ENCODE assay signal across 31 mouse cellular contexts in the genomic region with DNA sequence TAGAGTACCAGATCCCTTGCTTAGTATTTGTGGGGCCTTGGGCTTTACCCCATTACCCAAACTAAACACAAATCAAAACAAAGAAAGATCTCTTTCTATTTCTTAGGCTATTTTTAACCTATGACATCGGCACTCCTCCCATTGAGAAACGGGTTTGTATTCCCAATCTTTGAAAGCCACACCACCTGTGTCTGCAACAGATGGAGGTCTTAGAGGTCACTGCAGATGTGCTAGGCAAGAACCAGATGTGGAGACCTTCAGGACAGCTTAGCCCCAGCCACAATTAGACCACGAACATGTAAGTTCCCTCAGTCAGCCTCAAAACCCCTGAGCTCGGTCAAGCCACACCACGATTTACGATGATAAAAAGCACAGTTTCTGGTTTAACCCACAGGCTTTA. TPM values are rescaled to one million over a fixed set of nuclear protein-coding genes. Genes with fewer than 3 reads are reported as not detected.
DNase-seq lines count a peak whose midpoint lies in the region; ATAC-seq and TF ChIP-seq lines count a peak whose summit lies in the region.
"Had no signal": no experiment of that assay in that cellular context is flagged by ENCODE, and none has a peak within 500 bp of the region (broad histone marks: within the 10 kb centered on the region; RNA-seq: fewer than 3 reads in every experiment).

No protein-coding gene starts in this region.

- no peak overlapping the region for H3K4me3 ChIP-seq in heart, embryonic 11.5 days (ENCODE audit: low read depth, low read length)
- H3K4me3 ChIP-seq in heart, embryonic 16.5 days (ENCODE audit: low read length) = no peak overlapping the region
- no peak overlapping the region for H3K4me3 ChIP-seq in CH12.LX (replicated peaks in 1 of 3; ENCODE audit: low read depth in 2 of 3, low read length in 2 of 3, poor library complexity in 1 of 3)
- H3K4me3 ChIP-seq: embryonic facial prominence, embryonic 12.5 days; layer of hippocampus, adult 2 months; left cerebral cortex, adult 2 months; limb, embryonic 13.5 days; lung, embryonic 15.5 days; neural tube, embryonic 12.5 days had no signal

- no peak for TF ChIP-seq RAD21 in CH12.LX (IDR thresholded peaks at IDR 0.05; ENCODE audit: low read depth, low read length)

- in situ Hi-C loops in CH12.LX (cut with MboI; ENCODE audit: low pct_ligation_motif_present, low pct_unique_long_range_greater_than_20kb, low sequenced_read_pairs) = loop anchor here (10.0 kb wide), 1 partner anchor 178 kb away; no protein-coding TSS in a partner anchor

- no peak for DNase-seq in heart, postnatal 36 days
- DNase-seq in heart, postnatal 25 days (ENCODE audit: low spot score) = no peak
- DNase-seq in CH12.LX (ENCODE audit: extremely low read depth) = no peak
- no peak for DNase-seq in spleen, postnatal 36 days (ENCODE audit: low spot score in 2 of 2)
- DNase-seq: adrenal gland, postnatal 14 days; B cell, adult 2 months; cerebellum, adult 11 months; cerebellum, adult 9-10 months; cerebellum, postnatal 36 days; embryo, embryonic 11 days; kidney, adult 2 months; kidney, postnatal 36 days; right cerebral cortex, adult 18-20 months; spleen, adult 18-20 months; thymus, adult 18-20 months had no signal

- dilution Hi-C loops in CH12.LX (cut with MboI; ENCODE audit: extremely low pct_ligation_motif_present, extremely low pct_unique_long_range_greater_than_20kb, low sequenced_read_pairs) = no loop called here

- no peaks in the 10 kb centered on the region for H3K79me2 ChIP-seq in CH12.LX (replicated peaks; ENCODE audit: control insufficient read depth, extremely low read depth, insufficient read depth, poor library complexity, severe bottlenecking)

- H3K4me1 ChIP-seq in heart, embryonic 11.5 days (ENCODE audit: control insufficient read depth, insufficient read depth, low read length) = peaks cover 19% of the 10 kb centered on the region
- H3K4me1 ChIP-seq in heart, embryonic 16.5 days (ENCODE audit: control insufficient read depth, insufficient read depth, low read length) = peaks cover 49% of the 10 kb centered on the region
- peaks cover 11 to 26% of the 10 kb centered on the region in 2 experiments for H3K4me1 ChIP-seq in CH12.LX (ENCODE audit: control insufficient read depth in 1 of 2, insufficient read depth in 2 of 2)
- H3K4me1 ChIP-seq: embryonic facial prominence, embryonic 12.5 days; neural tube, embryonic 12.5 days had no signal

- intact Hi-C loops in heart, postnatal 36 days (cut with DNase I) = no loop called here
- intact Hi-C loops in heart, postnatal 25 days (cut with DNase I) = no loop called here

- no peak for TF ChIP-seq CTCF in CH12.LX (conservative IDR thresholded peaks at IDR 0.05 in 1 of 2, IDR thresholded peaks at IDR 0.05 in 1 of 2; ENCODE audit: low read depth in 2 of 2, low read length in 2 of 2)

- WGBS in heart, embryonic 11.5 days (ENCODE audit: insufficient replicate concordance) = 64% methylated on average over 6 of the region's 6 CpGs
- WGBS in heart, embryonic 16.5 days = 58% methylated on average over 6 of the region's 6 CpGs

- no peak overlapping the region for H3K9ac ChIP-seq in heart, embryonic 11.5 days (ENCODE audit: low read depth, low read length)
- 0 out of 2 replicates have a peak overlapping the region, but pooled peaks have one; percentile 9 for H3K9ac ChIP-seq in heart, embryonic 16.5 days (ENCODE audit: low read length)
- no peak overlapping the region for H3K9ac ChIP-seq in CH12.LX (ENCODE audit: insufficient read depth, low read depth)
- H3K9ac ChIP-seq: embryonic facial prominence, embryonic 12.5 days; limb, embryonic 13.5 days; lung, embryonic 15.5 days; neural tube, embryonic 12.5 days had no signal

- no peak for TF ChIP-seq POLR2A in CH12.LX (IDR thresholded peaks at IDR 0.05; ENCODE audit: low read depth, low read length)

- no peaks in the 10 kb centered on the region for H3K9me3 ChIP-seq in heart, embryonic 11.5 days (replicated peaks; ENCODE audit: control insufficient read depth, low read length)
- no peaks in the 10 kb centered on the region for H3K9me3 ChIP-seq in heart, embryonic 16.5 days (replicated peaks; ENCODE audit: control insufficient read depth, low read length)
- H3K9me3 ChIP-seq in CH12.LX (replicated peaks; ENCODE audit: low read length) = no peaks in the 10 kb centered on the region
- H3K9me3 ChIP-seq: embryonic facial prominence, embryonic 12.5 days; limb, embryonic 13.5 days; lung, embryonic 15.5 days; neural tube, embryonic 12.5 days had no signal

- H3K27me3 ChIP-seq in heart, embryonic 11.5 days (ENCODE audit: control insufficient read depth, insufficient read depth, low read length) = no peaks in the 10 kb centered on the region
- H3K27me3 ChIP-seq in heart, embryonic 16.5 days (ENCODE audit: control insufficient read depth, insufficient read depth, low read length) = no peaks in the 10 kb centered on the region
- H3K27me3 ChIP-seq in CH12.LX (replicated peaks) = no peaks in the 10 kb centered on the region
- H3K27me3 ChIP-seq: embryonic facial prominence, embryonic 12.5 days; limb, embryonic 13.5 days; lung, embryonic 15.5 days; neural tube, embryonic 12.5 days; Patski had no signal

- H3K36me3 ChIP-seq in heart, embryonic 11.5 days (ENCODE audit: control insufficient read depth, insufficient read depth, low read length) = no peaks in the 10 kb centered on the region
- H3K36me3 ChIP-seq in heart, embryonic 16.5 days (ENCODE audit: control insufficient read depth, insufficient read depth) = no peaks in the 10 kb centered on the region
- H3K36me3 ChIP-seq in CH12.LX (replicated peaks in 1 of 2; ENCODE audit: control insufficient read depth in 1 of 2, insufficient read depth in 1 of 2, low read length in 1 of 2) = peaks cover 4 to 10% of the 10 kb centered on the region in 2 experiments
- H3K36me3 ChIP-seq: lung, embryonic 15.5 days had no signal

- no peak overlapping the region for H3K4me2 ChIP-seq in heart, embryonic 11.5 days
- H3K4me2 ChIP-seq in heart, embryonic 16.5 days (ENCODE audit: low read depth, low read length) = no peak overlapping the region
- H3K4me2 ChIP-seq in CH12.LX (ENCODE audit: insufficient read depth, low read depth, poor library complexity, severe bottlenecking) = peak overlapping the region; percentile 49; the same call in 1 of the 2 replicates
- H3K4me2 ChIP-seq: embryonic facial prominence, embryonic 12.5 days; limb, embryonic 13.5 days; liver, embryonic 11.5 days; lung, embryonic 15.5 days; midbrain, embryonic 11.5 days; neural tube, embryonic 12.5 days had no signal

- H3K27ac ChIP-seq in heart, embryonic 11.5 days (ENCODE audit: low read depth, low read length) = peak overlapping the region; percentile 66; the same call in 1 of the 2 replicates
- H3K27ac ChIP-seq in heart, embryonic 16.5 days (ENCODE audit: low read length) = peak overlapping the region; percentile 85
- H3K27ac ChIP-seq in CH12.LX (ENCODE audit: insufficient read depth, low read depth) = no peak overlapping the region
- H3K27ac ChIP-seq: embryonic facial prominence, embryonic 12.5 days; layer of hippocampus, adult 2 months; left cerebral cortex, adult 2 months; limb, embryonic 13.5 days; lung, embryonic 15.5 days; neural tube, embryonic 12.5 days; stomach, postnatal 0 days had no signal

- ATAC-seq in heart, embryonic 11.5 days (replicated peaks; ENCODE audit: insufficient number of reproducible peaks, low FRiP score, low TSS enrichment) = no peak
- ATAC-seq in heart, embryonic 16.5 days (replicated peaks; ENCODE audit: extremely low read depth, insufficient read depth, low FRiP score) = no peak
- no peak for ATAC-seq in CD4-positive, CD25-positive, alpha-beta regulatory T cell, adult 4 months
- ATAC-seq: forebrain, embryonic 14.5 days; hindbrain, embryonic 16.5 days; midbrain, embryonic 16.5 days; Patski had no signal

- peak; percentile 13; the same call in 1 of the 2 replicates for TF ChIP-seq EP300 in CH12.LX (IDR thresholded peaks at IDR 0.05; ENCODE audit: low read length)

TF ChIP-seq in CH12.LX, 34 proteins besides CTCF, POLR2A, EP300 and RAD21:
- peak; percentile 51; the same call in 1 of the 2 replicates for TF ChIP-seq MEF2A (IDR thresholded peaks at IDR 0.05; ENCODE audit: borderline replicate concordance, low read depth, low read length)
- TF ChIP-seq JUN (IDR thresholded peaks at IDR 0.05; ENCODE audit: insufficient read depth, low read depth, low read length) = no peak
- peak; percentile 49; the same call in 1 of the 2 replicates for TF ChIP-seq TCF12 (IDR thresholded peaks at IDR 0.05; ENCODE audit: low read depth, low read length)
- TF ChIP-seq MAX (IDR thresholded peaks at IDR 0.05; ENCODE audit: low read length) = no peak
TF ChIP-seq in CH12.LX: peak in this region for 2.

RNA-seq across cellular contexts. Expression of gene Kif1b, which starts 15.2 kb away (rescaled TPM):
- polyA plus RNA-seq in heart, embryonic 11.5 days (2014; fragmentation: Nextera tagmentation; extraction: Ambion mirVana) = 47.8 and 49.6 TPM in 2 replicates
- 100 to 1,000 TPM; 148 to 157 TPM for total RNA-seq in heart, postnatal 36 days (2021)
- 39.8 and 47.5 TPM in 2 replicates for polyA plus RNA-seq in heart, embryonic 16.5 days (2015; fragmentation: Nextera tagmentation; extraction: Ambion mirVana)
- 100 to 1,000 TPM; 149 to 151 TPM for total RNA-seq in heart, postnatal 25 days (2021)
- total RNA-seq in CH12.LX (2012; rRNA removed) (25.0 and 27.6 TPM in 2 replicates), CH12.LX (2014; rRNA removed) (10.0 and 11.2 TPM in 2 replicates)
- 15.0 and 17.0 TPM in 2 replicates for polyA plus RNA-seq in CH12.LX (2012; ENCODE audit: insufficient read length, low read depth)
- polyA plus RNA-seq in CD4-positive, CD25-positive, alpha-beta regulatory T cell, adult 4 months (2017; shearing (Covaris generic)) = 10 to 100 TPM; 11.9 to 15.0 TPM
